Mouse (Mus musculus): ENCODE measurements at regions not wholly inside any gene's neighbourhood (a gene's known extent, or its start where the extent isn't known, plus 50 kb on each side); places are given as distances from the start of the nearest gene placed in this dataset.

DNA sequence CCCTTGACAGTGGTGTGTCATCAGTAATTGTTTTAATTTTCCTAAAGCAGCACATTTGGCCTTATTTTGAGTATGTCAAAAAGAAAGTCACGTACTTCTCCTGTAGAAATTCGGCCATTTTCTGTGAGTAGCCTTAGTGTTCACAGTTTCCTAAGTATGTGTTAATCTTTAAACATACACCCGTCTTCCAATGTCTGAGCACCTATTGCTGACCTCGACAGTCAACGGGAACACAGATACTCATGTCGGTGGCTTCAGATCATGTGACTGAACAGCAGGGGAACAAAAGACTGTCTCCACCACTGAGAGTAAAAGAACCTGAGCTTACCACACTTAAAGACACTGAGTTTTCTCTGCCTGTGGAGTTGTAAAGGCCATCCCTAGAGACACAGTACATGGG is 59.8 kb upstream of the Ccn2 start:
- no peak for ATAC-seq (ENCODE audit: low FRiP score, low read depth)
- Histone ChIP-seq H3K9ac (no peak overlapping the region), H3K4me2 (replicated peaks) (no peak overlapping the region), H3K36me3 (no peaks in the 10 kb centered on the region), H3K27ac (no peak overlapping the region), H3K4me1 (peaks cover 10% of the 10 kb centered on the region), H3K4me3 (no peak overlapping the region), H3K9me3 (no peaks in the 10 kb centered on the region), H3K27me3 (no peaks in the 10 kb centered on the region)
- 87% methylated on average over 6 of the region's 6 CpGs for WGBS

DNA sequence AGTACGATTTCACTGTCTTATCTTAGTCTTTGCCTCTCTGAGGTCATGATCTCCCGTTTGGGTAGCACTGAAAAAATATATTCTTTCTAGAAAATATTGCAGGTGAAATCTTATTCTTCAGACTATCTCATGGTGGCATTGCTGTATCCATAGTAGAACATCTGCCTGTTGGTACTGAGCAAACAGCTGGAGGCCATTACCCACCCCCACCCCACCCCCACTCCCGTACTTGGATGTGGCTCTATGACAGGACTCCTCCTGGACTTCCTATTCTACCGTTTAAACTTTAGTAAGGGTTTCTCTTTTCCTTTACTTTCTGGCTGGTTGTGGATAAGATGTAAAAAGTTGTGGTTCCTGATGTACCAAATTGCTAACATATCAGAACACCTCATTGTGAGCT is 53.3 kb upstream of the Ccn2 start:
- no peak for ATAC-seq (ENCODE audit: low FRiP score, low read depth)
- WGBS, result 75% methylated on average over 4 of the region's 4 CpGs

More for the DNA sequence above, 53.3 kb upstream of the Ccn2 start:
- H3K4me3 ChIP-seq, result no peak overlapping the region
- no peak overlapping the region for H3K4me2 ChIP-seq (replicated peaks)
- no peak overlapping the region for H3K27ac ChIP-seq
- no peaks in the 10 kb centered on the region for H3K9me3 ChIP-seq
- H3K4me1 ChIP-seq, result no peaks in the 10 kb centered on the region
- no peaks in the 10 kb centered on the region for H3K27me3 ChIP-seq
- no peaks in the 10 kb centered on the region for H3K36me3 ChIP-seq
- no peak overlapping the region for H3K9ac ChIP-seq

Measured in limb, embryonic 13.5 days (tissue).